Mouse (Mus musculus) lung, postnatal 4 days (tissue): ENCODE data around the gene Fam102a.

Source experiments
- DNase-seq, 2 experiments: peaks; one replicate each; pipeline ENCODE4 v3.0.0; 2021

Fam102a gene

DNA sequence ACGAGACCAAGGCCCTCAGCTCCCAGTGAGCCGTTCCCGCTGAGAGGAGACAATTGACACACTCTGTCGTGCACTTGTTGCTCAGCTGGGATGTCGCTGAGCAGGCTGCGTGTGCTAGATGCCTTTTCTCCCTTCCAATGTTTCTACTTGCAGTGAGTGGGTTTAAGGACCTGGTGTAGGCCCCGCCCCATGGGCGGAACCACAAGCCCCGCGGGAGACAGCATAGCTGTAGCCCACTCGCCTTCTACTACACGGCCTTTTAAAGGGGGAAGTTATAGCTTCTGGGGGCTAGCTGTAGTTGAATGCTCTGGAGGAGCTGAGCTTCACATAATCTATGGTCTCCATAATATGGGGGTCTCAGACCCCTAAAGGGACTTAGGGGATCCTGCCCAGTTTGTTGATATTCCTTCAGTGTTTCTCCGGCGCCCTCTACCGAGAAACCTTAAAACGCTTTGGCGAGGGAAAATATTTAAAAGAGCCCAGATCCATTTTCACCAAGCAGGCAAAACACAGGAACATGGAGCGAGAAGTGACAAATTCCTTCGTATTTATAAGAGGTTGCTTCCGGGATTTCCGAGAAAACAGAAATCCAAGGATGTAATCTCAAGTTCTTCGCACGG lies 75.6 kb downstream of the Fam102a start:
- peak; percentile 65 to 75 for DNase-seq

DNA sequence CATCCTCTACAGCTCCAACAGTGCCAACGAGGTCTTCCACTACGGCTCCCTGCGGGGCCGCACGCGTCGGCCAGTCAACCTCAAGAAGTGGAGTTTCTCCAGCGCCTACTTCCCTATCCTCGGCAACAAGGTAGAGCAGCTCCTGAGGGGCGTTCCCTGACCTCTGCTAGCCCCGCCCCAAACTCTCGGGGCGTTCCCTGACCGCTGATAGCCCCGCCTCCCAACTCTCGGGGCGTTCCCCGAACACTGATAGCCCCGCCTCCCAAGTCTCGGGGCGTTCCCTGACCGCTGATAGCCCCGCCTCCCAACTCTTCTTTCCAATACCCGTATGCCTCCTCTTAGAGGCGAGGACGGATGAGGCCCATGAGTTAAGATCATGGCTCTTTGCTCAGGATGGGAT lies 77.1 kb downstream of the Fam102a start:
- no peak for DNase-seq

DNA sequence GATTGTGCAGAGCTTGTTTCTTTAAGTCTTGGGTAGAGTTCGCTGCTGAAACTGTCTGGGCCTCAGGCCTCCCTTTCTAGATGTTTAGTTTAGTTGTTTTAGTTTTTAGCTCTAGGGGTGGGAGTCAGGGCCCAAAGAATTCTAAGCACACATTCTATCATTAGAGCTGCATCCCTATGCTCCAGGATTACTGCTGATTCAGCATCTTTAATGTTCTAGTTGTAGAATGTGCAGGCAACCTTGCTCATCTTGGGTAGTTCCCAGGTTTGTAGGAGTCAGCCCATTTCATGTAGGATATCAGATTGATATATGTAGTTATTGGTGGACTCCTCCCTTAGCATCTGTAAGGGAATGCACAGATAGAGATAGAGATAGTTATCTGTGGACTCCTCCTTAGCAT lies 82.0 kb downstream of the Fam102a start:
- DNase-seq: no peak

DNA sequence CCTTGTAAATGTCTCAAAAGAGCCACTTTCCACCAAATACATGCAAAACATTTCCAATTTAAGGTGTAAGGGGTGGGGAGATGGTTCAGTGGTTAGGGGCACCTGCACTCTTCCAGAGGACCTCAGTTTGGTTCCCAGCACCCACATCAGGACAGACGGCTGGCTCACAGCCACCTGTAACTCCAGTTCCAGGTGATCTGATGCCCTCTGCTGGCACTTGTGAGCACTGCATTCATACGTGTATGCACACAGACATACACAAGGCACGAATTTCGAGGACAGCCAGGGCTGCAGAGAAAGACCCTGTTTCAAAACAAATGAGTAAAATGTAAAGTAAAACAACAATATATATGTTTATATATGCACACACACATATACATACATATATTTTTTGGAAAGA lies 82.5 kb downstream of the Fam102a start:
- DNase-seq: no peak

DNA sequence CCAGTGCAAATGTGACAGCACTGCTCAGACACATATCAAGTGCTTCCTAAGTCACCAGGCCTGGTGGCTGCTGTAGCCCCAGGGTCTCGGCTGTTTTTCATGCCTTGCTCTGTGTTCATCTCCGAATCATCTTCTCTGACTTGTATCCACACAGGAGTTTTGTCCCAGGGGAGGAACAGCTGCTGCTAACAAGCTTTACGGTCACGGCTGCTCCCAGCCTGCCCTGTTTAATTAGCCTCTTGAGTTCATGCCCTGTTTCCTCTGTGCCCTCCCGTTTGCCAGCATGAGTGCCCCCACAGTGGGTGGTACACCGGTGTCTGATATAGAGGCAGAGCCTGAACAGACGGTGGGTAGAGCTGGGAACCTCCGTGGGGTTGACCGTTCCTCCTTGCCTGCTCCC lies 82.9 kb downstream of the Fam102a start:
- no peak for DNase-seq
